Mouse (Mus musculus): ENCODE measurements around the gene Syce1l. TPM values are rescaled to one million over a fixed set of nuclear protein-coding genes. Genes with fewer than 3 reads are reported as not detected.

Gene Syce1l
- not detected in 2 replicates for polyA plus RNA-seq (2012; rRNA removed)

DNA sequence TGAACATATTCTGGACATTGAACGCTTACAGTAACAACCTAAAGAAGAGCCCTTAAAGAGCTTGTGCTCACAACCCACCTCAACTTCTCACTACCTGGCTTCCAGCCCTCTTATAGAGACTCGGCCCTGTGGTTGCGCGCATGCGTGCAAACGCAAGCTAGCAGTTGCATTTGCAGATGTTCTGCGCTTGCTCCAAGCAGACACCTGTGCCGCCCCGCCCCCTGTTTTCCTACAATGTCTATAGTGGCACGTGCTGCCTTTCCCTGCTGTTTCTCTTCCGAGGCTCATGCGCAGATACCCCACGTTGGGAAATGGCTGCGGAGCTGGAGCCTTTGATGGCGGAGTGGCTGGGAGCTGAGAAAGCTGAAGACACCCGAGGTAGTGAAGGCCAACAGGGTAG lies at the start of gene Syce1l:
Gene Syce1l, plus strand, starts transcription at position 288 of the 400 bp plus-strand sequence.
- DNase-seq (ENCODE audit: low read depth) = no peak

DNA sequence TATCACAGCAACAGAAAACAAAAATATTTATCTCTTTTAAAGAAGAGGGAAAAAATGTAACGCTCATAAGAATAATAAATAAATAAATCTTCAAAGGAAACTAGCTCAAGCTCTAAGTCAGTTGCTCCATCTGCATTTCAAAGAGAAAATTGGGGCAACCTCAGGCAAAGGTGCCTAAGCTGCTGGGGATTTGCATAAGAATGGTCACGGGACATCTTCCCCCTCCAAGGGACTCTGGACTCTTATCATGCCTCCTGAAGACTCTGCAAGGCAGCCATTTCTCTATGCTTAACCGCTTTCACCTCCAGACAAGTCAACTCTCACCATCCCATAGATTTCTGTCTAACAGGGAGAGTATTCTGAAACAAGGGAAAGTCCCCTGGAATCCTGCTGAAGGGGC lies 44.6 kb upstream of the Syce1l start:
- DNase-seq (ENCODE audit: low read depth) = no peak

DNA sequence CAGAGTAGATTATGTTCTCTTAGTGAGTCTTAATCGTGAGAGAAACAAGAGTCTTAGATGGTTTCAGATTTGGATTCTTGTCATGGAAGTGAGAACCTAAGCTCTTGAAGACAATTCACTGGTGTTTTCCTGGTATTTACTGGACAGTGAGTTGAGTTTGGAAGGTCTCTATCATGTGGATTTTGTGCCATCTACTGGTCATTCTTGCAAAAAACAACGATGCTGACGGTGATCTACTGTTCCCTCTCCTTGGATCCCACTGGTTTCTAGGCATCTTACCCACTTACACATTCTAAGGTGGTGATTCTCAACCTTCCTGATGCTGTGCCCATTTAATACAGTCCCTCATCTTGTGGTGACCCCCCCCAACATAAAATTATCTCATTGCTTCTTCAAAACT lies 10.4 kb upstream of the Syce1l start:
- DNase-seq (ENCODE audit: low read depth) = no peak

DNA sequence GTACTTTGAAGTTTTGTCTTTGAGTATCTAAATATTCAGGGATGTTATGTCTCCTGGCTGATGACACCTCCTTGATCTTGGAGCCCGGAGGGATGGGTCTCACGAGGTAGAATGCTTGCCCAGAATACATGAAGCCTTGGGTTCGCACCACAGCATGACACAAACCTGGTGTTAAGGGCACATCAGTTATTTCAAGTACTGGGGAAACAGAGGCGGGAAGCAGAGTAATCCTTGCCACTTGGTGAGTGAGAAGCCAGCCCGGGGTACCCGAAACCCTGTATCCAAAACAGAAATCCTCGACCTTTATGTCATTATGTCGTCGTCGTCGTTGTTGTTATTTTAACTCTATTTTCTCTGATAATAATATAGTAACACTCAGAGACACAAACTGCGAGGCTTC lies 8.9 kb upstream of the Syce1l start:
- no peak for DNase-seq (ENCODE audit: low read depth)

DNA sequence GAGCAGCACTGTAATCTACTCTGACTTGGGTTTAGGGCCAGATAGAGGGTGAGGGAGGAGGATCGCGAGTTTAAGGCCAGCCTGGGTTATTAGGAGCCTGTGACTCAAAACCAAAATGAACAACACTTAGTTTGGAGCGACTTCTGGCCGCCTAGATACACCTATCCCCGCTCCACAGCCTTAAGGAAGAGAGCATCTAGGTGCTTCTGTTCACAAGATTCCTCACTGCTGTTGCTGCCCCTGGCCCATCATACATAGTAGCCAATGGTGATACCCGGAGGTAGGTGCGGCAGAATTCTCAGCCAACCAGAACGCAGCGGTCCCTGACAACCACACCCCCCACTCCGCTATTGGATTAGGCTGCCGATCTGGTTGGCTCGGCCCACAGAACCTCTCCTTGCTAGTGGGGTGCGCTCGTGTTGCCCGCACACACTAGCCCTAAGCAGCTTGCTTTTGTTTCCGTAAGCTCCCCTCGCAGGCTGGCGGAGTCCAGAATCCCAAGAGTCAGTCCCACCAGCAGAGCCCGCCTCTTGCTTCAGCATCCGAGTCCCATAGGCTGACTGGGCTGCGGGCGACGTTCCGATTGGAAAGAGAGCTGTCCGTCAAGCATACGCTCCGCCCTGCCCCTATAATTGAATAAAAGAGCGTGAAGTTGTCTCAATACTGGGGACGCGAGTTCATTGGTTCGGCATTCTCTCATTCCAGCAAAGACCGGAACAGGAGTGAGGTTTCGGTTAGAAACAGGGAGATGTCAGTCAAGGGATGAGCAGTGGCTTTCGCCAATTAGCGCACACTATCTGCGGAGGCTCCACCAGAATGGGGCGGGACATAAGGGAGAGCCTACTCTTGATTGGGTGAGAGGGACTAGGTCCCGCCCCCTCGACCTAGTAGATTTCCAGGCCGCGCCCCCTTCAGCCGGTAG lies 8.1 kb upstream of the Syce1l start, which contains the start of gene Mon1b:
Gene Mon1b, plus strand, starts transcription at position 918 of the 922 bp plus-strand sequence.
- peak; percentile 94 for DNase-seq (ENCODE audit: low read depth)

DNA sequence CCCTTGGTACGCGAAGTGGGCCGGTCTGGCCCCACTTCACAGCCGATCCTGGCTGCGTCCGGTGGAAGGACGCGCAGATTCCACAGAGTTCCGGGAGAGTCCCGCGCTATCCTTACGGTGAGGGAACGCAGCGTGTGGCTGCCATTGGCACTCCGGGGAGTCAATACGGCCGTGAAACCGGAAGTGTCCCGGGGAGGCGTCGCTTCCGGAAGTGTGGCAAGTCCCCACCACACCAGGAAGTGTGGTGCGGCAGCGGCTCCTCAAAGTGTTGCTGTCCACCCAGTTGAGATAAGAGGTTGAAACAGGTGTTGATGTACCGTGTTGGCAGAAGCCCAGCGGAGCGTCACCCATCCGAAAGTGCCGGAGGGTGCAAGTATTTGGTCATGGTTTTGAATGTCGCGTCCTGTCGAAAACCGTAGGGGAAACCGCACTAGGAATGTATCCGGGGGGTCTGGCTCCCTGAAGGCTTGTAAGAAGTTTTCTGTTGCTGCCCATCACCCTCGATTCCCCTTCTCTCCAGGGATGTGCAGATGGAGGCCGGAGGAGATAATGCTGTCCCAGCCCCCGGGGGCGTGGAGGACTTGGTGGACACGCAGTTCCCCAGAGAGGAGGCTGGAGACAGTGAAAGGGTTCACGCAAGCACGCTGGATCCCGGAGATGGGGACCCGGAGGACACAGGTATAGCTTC lies 7.3 kb upstream of the Syce1l start:
- no peak for DNase-seq (ENCODE audit: low read depth)

DNA sequence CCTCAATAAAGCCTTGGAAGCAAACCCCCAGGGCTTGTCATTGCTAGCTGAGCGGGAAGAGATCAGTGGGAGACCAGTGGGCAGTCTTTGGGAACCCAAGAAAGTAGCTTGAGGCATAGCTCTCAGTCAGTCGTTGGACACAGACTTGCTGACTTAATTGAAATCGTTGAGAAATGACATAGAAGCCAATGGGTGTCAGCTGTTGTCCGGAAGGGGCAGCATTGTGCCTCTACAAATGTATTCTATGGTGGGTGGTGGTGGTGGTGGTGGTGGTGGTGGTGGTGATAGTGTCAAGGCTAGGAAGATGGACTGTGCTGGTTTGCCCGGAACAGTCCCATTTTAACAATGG lies 6.8 kb upstream of the Syce1l start:
- no peak for DNase-seq (ENCODE audit: low read depth)

DNA sequence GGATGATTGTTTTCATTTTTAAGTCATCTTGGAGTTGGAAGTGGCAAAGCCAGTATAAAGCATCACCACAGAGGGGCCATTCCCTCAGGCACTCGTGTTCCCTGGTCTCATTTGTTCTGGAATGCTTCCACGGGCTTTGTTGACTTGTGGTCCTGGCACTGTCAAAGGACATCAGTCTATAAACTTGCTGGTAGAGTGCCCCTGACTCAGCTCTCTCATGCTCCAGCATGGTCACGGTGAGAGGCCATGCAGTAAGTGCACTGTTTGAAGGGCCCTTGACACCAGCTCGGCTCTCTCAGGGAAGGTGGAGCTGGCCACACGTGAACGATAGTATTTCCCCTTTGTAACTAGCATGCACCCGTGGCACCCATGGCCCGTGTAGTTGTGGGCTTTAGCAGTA lies 2.7 kb upstream of the Syce1l start:
- no peak for DNase-seq (ENCODE audit: low read depth)

DNA sequence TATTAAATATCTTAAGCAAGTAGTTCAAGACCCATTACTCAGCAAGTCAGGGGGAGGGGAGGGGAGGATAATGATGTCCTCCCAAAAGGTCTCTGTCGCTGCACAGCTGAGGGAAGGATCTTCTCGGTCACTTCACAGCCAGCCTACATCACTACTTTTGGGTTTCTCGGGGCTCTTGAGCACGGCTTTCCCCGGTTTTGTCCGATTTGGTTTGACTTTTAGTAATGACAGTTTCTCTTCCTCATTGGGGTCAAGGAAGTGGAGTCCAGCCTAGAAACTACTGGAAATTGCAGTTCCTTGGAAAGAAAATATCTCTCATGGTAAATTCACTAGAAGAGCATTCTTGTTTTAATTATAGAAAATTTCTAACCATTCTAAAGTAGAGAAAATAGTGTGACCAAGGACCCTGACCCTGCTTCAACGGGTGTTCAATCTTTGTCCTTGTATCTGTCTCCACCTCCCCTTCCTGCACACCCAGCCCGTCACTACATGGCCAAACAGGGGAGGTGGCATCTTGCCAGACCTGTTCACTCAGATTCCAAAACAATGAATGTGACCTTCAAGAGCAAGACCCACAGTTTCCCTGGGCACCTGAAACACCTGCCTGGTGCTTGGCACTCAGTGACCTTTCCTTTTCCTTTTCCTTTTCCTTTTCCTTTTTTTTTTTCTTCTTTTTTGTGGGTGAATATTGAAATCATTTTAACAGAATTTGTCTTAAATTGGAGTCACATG lies 632 bp downstream of the Syce1l start:
- DNase-seq (ENCODE audit: low read depth) = no peak

DNA sequence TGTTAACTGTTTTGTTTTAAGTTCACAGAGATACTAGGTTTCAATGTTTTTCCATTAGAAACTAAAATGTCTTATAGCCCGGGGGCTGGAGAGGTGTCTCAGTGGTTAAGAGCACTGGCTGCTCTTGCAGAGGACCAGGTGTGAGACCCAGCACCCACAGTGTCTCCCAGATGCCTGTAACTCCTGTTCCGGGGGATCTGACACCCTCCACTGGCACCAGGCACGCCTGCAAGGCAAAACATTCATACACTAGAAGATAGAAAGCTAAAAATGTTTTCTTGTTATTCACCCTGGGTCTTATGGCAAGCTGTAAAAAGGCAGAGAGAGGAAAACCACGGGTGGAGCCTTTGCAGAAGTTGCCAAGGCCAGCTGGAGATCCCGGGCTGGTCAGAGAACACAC lies 2.2 kb downstream of the Syce1l start:
- no peak for DNase-seq (ENCODE audit: low read depth)

DNA sequence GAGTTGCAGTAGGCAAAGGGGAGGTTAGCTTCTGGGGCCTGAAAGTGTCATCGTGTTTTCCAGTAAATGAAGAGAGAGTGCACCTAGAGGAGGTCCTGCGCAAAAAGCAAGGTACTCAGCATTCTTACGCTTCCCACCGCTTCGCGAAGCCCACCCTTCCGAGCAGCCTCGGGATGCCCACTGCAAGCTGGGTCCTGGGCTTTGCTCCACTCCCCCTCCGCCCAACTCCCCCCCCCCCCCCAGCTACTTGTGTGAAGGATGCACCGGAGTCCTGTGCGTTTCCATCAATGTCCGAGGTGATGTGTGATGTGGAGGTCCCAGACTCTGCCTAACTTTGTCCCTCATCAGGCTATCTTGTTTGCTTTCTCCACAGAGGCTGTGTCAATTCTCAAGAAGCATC lies 9.4 kb downstream of the Syce1l start:
- DNase-seq (ENCODE audit: low read depth) = no peak

DNA sequence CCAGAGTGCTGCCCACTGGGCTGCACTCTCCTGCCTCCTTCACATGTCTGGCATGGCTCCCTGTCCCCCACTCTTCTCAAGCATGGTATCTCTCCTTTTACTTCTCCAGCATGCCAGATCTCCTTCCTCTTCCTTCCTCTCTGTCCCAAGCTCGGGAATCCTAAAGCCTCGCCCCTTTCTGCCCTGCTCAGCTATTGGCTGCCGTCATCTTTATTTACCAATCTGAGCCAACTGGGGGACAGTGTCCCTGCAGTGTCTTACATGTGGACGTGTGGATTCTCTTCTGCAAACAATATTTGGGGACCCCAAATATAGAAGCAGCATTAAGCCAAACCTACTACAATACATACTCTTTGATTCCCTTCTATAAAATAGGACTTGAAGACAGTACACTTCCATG lies 10.1 kb downstream of the Syce1l start:
- no peak for DNase-seq (ENCODE audit: low read depth)

DNA sequence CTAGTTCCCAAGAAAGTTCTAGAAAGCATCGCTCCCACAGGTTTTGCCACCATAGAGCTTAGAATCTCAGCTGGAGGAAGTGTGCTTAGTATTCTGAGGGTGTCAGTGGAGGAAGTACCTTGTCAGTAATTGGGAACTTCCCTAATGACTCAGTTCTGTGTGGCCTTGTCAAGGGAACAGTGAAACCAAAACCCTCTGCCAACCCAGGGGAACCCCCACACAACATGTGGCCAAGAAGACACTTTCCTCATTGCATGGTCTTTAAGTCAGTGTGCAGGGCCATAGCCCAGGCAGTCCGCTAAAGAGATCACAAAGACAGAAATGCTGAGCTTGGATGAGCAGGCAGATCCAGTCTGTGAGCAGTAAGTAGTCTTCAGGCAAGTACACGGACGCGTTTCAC lies 13.1 kb downstream of the Syce1l start:
- DNase-seq (ENCODE audit: low read depth) = no peak

DNA sequence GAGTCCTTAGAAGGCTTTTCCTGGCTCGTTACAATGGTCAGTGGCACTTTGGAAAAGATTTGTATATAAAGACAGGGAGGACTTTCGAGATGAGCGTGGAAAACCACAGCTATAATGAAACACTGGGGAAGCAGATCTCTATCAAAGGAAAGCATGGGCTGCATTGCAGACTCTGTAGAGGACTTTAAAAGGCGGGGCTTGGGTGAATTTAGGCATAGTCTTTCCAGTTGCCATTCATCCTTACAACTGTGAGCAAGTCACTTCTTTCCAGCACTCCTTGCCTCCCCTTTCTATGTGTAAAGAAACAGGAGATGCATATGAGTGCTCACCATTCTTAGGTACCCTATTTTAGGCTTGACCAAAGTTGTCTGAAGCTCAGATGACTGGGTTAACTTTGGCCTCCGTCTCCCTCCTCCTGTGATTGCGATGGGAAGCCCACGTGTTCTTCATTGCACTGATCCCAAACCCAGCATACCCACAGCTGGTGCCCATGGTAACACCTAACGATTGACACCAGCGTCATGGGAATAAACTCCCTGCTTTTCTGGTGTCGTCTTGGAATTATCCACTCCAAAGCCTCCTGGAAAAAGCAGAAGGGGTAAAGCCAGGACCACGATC lies 13.8 kb downstream of the Syce1l start:
- no peak for DNase-seq (ENCODE audit: low read depth)

DNA sequence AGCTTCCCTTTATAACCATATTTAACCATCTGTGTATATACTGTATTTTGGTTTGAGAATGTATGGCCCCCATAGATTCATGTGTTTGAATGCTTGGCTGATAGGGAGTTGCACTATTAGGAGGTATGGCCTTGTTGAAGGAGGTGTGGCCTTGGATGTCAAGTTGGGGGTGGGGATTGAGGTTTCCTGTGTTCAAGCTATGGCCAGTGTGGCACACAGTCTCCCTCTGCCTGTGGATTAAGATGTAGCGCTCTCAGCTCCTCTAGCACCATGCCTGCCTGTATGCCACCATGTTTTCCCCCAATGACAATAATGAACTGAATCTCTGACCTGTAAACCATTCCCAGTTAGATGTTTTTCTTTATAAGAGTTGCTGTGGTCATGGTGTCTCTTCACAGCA lies 17.1 kb downstream of the Syce1l start:
- DNase-seq (ENCODE audit: low read depth) = no peak

DNA sequence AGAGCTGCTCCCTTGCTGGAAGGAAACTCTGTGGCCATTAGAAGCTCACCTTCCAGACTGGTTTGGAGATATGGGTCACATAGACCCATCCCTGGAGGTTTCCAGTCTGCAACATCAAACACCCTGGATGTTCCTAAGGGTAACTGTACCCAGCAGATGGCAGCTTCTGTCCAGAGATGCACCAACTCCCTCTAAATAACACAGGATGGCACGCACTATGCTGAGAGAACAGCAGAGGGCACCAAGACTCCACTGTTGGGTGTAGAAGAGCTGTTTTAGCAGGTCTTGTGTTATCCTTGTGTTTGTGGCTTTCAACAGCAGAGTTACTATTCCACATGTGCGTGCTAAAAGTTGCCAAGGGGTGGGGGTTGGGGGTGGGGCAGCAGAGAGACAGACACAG lies 21.5 kb downstream of the Syce1l start:
- DNase-seq (ENCODE audit: low read depth) = no peak

DNA sequence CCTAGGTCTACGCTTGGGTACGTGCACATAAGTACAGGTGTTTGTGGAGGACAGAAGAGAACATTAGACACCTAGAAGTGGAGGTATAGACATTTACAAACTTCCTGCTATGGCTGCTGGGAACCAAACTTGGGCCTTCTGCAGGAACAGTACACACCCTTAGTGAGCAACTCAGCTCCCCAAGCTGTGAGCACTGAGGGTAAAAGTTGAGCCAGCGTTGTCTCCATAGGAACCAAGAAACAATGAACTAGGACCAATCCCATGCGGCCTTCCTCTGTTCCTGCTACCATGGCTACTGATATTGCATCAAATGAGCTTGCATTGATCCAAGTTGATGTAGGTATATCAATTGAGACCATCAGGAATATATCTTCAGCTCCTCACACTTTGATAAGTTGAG lies 22.0 kb downstream of the Syce1l start:
- no peak for DNase-seq (ENCODE audit: low read depth)

DNA sequence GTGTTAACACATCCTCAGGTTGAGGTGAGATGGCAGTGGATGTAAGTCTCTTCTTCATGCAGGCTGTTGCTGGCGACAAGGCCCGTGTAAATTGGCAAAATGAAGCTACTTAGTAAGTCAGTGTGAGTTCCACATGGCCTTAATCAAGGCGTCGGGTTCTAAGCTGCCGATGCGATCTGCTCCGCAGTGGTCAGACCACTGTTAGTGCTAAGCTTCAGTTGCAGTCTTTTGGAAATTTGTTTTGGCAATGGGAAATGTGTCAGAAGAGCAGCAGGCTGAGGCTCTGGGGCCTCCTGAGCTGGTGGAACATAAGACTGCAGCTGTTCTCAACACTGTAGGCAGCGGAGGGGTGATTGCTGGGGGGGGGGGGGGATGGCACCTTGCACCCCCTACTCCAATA lies 22.9 kb downstream of the Syce1l start:
- no peak for DNase-seq (ENCODE audit: low read depth)

DNA sequence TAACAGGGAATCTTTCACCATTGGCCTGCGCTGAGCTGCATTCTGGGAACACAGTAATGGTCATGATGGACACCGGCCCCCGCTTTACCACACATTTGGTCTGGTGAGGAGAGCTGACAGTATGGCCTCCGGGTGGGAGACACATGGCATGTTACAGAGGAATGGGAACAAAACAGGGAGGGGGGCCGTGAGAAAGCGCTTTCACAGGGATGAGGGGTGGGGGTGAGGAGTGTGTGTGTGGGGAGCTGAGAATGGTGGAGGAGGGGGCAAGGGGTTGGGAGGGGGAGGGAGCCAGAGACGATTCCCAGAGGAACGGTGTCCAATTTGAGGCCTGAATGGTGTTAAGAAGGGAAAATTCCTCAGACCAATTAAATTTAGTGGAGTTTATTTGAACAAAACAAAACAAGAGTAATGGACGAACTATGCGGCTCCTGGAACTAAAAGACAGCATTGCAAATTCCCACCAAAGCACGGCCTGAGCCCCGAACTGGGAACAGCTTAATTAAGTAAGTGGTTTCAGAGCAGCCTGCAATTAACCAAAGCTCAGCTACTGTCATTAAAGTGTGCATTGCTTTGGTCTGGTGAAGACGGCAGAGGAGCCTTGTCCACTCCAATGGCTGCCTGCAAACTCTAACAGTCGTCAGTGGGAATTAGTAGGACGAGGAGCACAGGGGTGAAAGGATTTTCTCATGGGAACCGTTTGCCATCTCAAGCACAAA lies 23.9 kb downstream of the Syce1l start:
- DNase-seq (ENCODE audit: low read depth) = no peak

DNA sequence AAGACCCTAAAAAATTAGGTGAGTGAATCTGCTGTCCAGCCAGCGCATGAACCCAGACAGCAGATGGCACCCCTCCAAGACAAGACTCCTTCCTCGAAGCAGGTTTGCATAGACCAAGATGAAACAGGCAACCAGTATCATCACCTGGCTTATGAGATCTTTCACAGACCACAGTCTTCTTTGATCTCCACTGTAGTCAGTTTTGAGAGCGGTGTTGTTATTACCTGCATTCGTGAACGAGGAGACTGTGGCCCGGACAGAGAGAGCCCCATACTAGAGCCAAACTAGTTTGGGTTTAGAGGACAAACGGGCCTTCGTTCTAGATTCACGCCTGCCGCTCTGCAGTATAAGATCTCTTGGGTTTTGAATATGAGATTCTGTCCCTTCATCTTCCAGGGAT lies 26.9 kb downstream of the Syce1l start:
- DNase-seq (ENCODE audit: low read depth) = no peak

DNA sequence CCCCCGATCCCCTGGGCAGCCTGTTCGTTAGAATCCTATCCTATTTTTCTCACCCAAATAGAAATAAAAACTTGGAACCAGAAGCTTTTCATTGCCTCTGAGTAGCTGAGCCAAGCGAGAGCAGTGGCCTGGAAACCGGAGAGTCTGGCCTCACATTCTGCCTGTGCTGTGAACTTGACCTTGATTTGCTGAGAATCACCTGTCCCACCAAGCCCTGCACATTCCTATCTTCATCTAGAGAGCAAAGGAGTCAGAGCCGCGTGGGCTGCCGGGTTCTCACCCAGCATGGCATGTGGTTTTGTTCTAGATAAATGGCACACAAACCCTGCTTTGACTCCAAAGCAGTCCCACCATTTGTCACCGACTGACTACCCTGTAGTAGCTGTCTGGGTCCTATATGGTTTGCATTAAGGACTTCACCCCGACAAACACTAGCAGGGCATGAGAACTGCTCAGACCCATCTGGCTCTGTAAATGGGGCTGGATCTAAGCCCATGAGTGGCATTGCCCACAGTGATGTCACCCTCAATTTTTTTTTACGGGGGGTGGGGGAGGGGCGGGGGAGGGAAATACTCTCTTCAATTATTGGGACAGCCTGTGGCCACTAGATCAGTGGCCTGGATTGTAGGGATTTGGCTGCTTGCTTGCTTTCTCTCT lies 29.7 kb downstream of the Syce1l start:
- DNase-seq (ENCODE audit: low read depth) = no peak
